Mouse (Mus musculus) CD8-positive naive resting alpha-beta T cell, adult 2 months (primary cell): ENCODE data around the gene 4930447F04Rik.

Experiments
- DNase-seq, 2 experiments: peaks; one replicate each; pipeline ENCODE4 v3.0.0; 2022; ENCODE audit warnings: low read depth in 2 of 2, low spot score in 2 of 2

Gene 4930447F04Rik

GRCm38 (mm10) chrX:66304124-66304523 is at the start of gene 4930447F04Rik:
TSS of gene 4930447F04Rik (minus strand) at chrX:66304224.
- no peak for DNase-seq
